Mouse (Mus musculus) gastrocnemius, postnatal 4 days (tissue): Measurements from ENCODE around the gene Gpd1. TPM values are rescaled to one million over a fixed set of nuclear protein-coding genes. Genes with fewer than 3 reads are reported as not detected.
A peak's percentile ranks its signal among the peaks of the same experiment; 100 is the strongest.
"Not testable (repeated sequence)": the region's sequence is repeated elsewhere in the genome, so short reads cannot be mapped to it uniquely, and the experiment has no call there.

Experiments used
- DNase-seq, 2 experiments: peaks; one replicate each; pipeline ENCODE4 v3.0.0; 2021 to 2022; ENCODE audit warnings: low spot score in 2 of 2, mixed read lengths in 2 of 2
- total RNA-seq, 2 experiments: library from RNA; stranded (reverse); gene quantifications; 2 replicates each; pipeline ENCODE4 v1.2.3; 2021

The Gpd1 gene
- total RNA-seq, 2 experiments from 2014 or later = 201 to 212 TPM

- DNase-seq = no peak
These were observed 51.4 kb downstream of the Gpd1 start for GRCm38 (mm10) chr15:99768761-99769160.

GRCm38 (mm10) chr15:99771004-99771500 is 53.7 kb downstream of the Gpd1 start:
- DNase-seq = no peak

- DNase-seq = peak in 1 of 2 experiments; percentile 43
These were observed 54.4 kb downstream of the Gpd1 start for GRCm38 (mm10) chr15:99771601-99772276.

DNA sequence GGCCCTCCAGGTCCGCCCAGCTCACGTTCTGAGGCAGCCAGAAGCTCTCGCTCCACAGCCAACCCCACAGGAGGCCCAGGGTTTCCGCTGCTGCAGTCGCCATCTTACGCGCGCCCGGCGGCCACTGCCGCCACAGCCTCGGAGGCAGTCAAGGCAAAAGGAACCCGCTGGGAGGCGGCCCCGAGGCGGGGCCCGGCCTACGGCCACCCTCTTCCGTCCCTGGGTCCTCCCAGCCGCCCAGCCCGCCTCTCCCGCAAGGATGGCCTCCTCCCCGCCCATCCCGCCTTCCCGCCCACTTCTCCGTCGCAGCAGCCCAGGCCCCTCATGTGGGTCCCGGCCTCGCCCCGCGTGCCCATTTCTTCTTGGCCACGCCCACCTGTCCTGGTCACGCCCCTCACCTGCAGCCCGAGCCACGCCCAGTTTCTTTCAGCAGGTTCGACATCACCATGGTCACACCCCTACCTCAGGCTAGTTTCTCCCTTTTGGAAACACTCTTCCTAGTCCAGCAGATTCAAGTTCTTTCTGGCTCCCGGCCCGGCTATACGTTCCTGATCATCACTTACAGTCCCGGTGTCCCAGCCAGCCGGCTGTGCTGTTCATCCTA is 55.1 kb downstream of the Gpd1 start:
- peak; percentile 83 to 90 for DNase-seq

DNA sequence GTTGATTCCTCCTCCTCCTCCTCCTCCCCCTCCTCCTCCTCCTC is 55.4 kb downstream of the Gpd1 start, which contains the start of gene Cers5:
Gene Cers5 (minus strand): TSS at position 5 of the 44 bp plus-strand sequence.
- not testable (repeated sequence) for DNase-seq

GRCm38 (mm10) chr15:99772925-99773324 is 55.6 kb downstream of the Gpd1 start:
- no peak for DNase-seq

Other genes starting within 250 kb of the Gpd1 start
- gene Bcdin3d, start 242.8 kb upstream of the Gpd1 start, total RNA-seq = 1 to 10 TPM; 7.2 to 7.4 TPM
- not detected for gene Faim2, start 189.3 kb upstream of the Gpd1 start, total RNA-seq
- not detected for gene Aqp2, start 138.5 kb upstream of the Gpd1 start, total RNA-seq
- not detected for gene Aqp5, start 126.7 kb upstream of the Gpd1 start, total RNA-seq
- gene Aqp6, start 116.1 kb upstream of the Gpd1 start, total RNA-seq = not detected
- 10 to 100 TPM; 40.5 to 43.4 TPM for gene Racgap1, start 65.9 kb upstream of the Gpd1 start, total RNA-seq
- gene Asic1, start 47.1 kb upstream of the Gpd1 start, total RNA-seq = 1 to 10 TPM in 1 of 2 experiments, under 1 TPM in 1; 0.91 to 1.9 TPM
- 10 to 100 TPM; 26.9 to 34.7 TPM for gene Smarcd1, start 15.4 kb upstream of the Gpd1 start, total RNA-seq
- gene Gm17349, start 12.0 kb upstream of the Gpd1 start, total RNA-seq = 1 to 10 TPM; 2.5 to 2.9 TPM
- 100 to 1,000 TPM; 125 to 144 TPM for gene Cox14, start 8.1 kb downstream of the Gpd1 start, total RNA-seq
- 10 to 100 TPM; 24.3 to 27.5 TPM for gene Cers5, start 55.4 kb downstream of the Gpd1 start, total RNA-seq
- 10 to 100 TPM; 63.5 to 68.6 TPM for gene Lima1, start 157.9 kb downstream of the Gpd1 start, total RNA-seq
- under 1 TPM; 0.03 to 0.17 TPM for gene Fam186a, start 249.5 kb downstream of the Gpd1 start, total RNA-seq